Mouse (Mus musculus) lung, adult 2 months (tissue): Measurements from ENCODE around the gene Nod1. TPM values are rescaled to one million over a fixed set of nuclear protein-coding genes. Genes with fewer than 3 reads are reported as not detected.

Source experiments
- DNase-seq: peaks from one replicate; pipeline ENCODE4 v3.0.0; 2022
- H3K4me1 ChIP-seq: fragments of 200-500 bp; 2 replicates; pipeline ENCODE4 v1.6.1; 2011; ENCODE audit warnings: low read length; ENCODE audit not compliant: control insufficient read depth, insufficient read depth
- H3K4me3 ChIP-seq: fragments of 200-500 bp; replicated peaks from 2 replicates; pipeline ENCODE3; 2011; ENCODE audit warnings: low read depth, mild to moderate bottlenecking, control low read depth, low read length; ENCODE audit errors: extremely low read depth
- CTCF ChIP-seq: fragments of 200-500 bp; IDR thresholded peaks from 2 replicates; pipeline ENCODE4 v1.5.1; 2011; ENCODE audit warnings: mild to moderate bottlenecking, low read length, control low read depth; ENCODE audit not compliant: insufficient read depth
- POLR2A ChIP-seq: fragments of 200-500 bp; IDR thresholded peaks from 2 replicates; pipeline ENCODE4 v1.6.1; 2011; ENCODE audit warnings: low read depth, mild to moderate bottlenecking, control low read depth, low read length, borderline replicate concordance; ENCODE audit errors: extremely low read depth
- WGBS: fragments of 180-500 bp; shearing (Covaris S2); methylation state at CpG from one replicate; pipeline ENCODE4 v1.1.7; 2018; 5-methylcytosine and 5-hydroxymethylcytosine counted together
- polyA plus RNA-seq: library from polyadenylated mRNA; depleted of rRNA; stranded (reverse); fragments of >200 nt; gene quantifications from 2 replicates; pipeline ENCODE4 v1.2.3, GENCODE M21; 2012; rRNA removed

Nod1 gene
- 66.0 and 85.2 TPM in 2 replicates for polyA plus RNA-seq

GRCm38 (mm10) chr6:54972111-54972928 lies at the start of gene Nod1:
Gene Nod1 (minus strand): TSS chr6:54972612.
- Histone ChIP-seq H3K4me1 (peaks cover 15% of the 10 kb centered on the region), H3K4me3 (peak within 1 kb of the TSS; percentile 99)
- WGBS, result 1% methylated on average over 53 of the region's 53 CpGs
- TF ChIP-seq POLR2A, result peak; percentile 88
- TF ChIP-seq CTCF, result no peak
- peak; percentile 84 for DNase-seq

GRCm38 (mm10) chr6:55021806-55022205 lies 49.4 kb upstream of the Nod1 start:
- DNase-seq, result no peak
- H3K4me3 ChIP-seq, result no peak overlapping the region
- 85% methylated on average over 7 of the region's 7 CpGs for WGBS
- H3K4me1 ChIP-seq, result no peaks in the 10 kb centered on the region
- TF ChIP-seq POLR2A, result no peak
- TF ChIP-seq CTCF, result no peak

DNA sequence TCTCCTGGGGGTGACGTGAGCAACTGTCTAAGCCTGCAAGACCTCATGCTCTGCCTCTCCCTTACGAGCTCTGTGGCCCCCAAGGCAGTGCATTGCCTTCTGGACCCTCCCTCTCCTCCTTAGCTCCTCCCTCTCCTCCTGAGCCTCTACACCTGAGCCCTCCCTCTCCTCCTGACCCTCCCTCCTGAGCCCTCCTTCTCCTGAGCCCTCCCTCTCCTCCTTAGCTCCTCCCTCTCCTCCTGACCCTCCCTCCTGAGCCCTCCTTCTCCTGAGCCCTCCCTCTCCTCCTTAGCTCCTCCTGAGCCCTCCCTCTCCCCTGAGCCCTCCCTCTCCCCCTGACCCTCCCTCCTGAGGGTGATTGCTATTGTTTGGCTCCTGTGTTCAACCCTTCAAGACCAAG lies 46.0 kb upstream of the Nod1 start:
- 49% methylated on average over 2 of the region's 2 CpGs for WGBS
- no peak overlapping the region for H3K4me3 ChIP-seq

GRCm38 (mm10) chr6:55016710-55017583 lies 44.5 kb upstream of the Nod1 start:
- DNase-seq, result peak; percentile 43
- peak overlapping the region; percentile 25 for H3K4me3 ChIP-seq
- TF ChIP-seq CTCF (peak; percentile 92), POLR2A (no peak)
- WGBS, result 21% methylated on average over 15 of the region's 15 CpGs
- no peaks in the 10 kb centered on the region for H3K4me1 ChIP-seq

More for the DNA sequence above, 46.0 kb upstream of the Nod1 start:
- H3K4me1 ChIP-seq, result no peaks in the 10 kb centered on the region
- TF ChIP-seq POLR2A, result no peak
- no peak for TF ChIP-seq CTCF
- no peak for DNase-seq

DNA sequence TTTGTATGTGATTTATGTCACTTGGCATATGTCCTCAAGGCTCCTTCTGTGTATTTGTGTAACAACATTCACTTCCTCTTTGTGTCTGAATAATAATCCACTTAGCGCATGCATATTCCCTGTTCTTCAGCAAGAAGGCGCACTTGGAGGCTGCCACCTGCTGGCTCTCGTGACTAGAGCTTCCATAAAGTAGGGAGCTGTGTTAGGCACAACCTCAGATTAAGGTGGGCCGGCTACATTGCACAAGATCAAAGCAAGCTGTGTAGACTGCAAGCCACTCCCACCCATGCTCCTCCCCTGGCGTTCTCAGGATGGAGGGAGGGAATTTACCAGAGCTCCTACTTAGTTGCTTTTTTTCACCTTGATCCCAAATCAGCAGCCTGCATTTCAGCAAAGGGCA lies 43.8 kb upstream of the Nod1 start:
- no peak for TF ChIP-seq POLR2A
- TF ChIP-seq CTCF, result peak; percentile 65
- WGBS, result 5% methylated on average over 5 of the region's 5 CpGs
- Histone ChIP-seq H3K4me1 (no peaks in the 10 kb centered on the region), H3K4me3 (no peak overlapping the region)
- DNase-seq, result peak; percentile 52

- Histone ChIP-seq H3K4me3 (no peak overlapping the region), H3K4me1 (no peaks in the 10 kb centered on the region)
- DNase-seq, result no peak
- no peak for TF ChIP-seq POLR2A
- no peak for TF ChIP-seq CTCF
- 93% methylated on average over 3 of the region's 3 CpGs for WGBS
Measured at GRCm38 (mm10) chr6:55014184-55014583, 41.8 kb upstream of the Nod1 start.

DNA sequence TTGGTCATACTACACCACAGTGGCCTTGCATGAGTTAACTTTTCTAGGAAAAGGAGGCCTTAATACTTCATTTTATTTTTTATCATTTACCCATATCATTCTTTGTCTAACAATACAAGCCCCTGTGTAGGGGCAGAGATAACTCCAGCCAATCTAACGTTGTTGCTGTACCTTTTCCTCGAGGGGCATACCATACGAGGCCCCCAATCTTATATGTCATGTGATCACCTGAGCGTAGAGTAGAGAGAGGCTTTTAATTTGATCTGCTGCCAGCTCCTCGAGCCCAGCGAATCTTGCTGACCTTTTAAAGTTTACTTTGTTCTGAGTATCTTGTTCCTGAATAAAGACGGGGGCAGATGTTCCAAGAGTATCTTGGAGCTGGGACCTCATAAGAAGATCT lies 40.1 kb upstream of the Nod1 start:
- Histone ChIP-seq H3K4me1 (no peaks in the 10 kb centered on the region), H3K4me3 (no peak overlapping the region)
- 55% methylated on average over 7 of the region's 7 CpGs for WGBS
- TF ChIP-seq POLR2A, result no peak
- TF ChIP-seq CTCF, result no peak
- DNase-seq, result no peak

DNA sequence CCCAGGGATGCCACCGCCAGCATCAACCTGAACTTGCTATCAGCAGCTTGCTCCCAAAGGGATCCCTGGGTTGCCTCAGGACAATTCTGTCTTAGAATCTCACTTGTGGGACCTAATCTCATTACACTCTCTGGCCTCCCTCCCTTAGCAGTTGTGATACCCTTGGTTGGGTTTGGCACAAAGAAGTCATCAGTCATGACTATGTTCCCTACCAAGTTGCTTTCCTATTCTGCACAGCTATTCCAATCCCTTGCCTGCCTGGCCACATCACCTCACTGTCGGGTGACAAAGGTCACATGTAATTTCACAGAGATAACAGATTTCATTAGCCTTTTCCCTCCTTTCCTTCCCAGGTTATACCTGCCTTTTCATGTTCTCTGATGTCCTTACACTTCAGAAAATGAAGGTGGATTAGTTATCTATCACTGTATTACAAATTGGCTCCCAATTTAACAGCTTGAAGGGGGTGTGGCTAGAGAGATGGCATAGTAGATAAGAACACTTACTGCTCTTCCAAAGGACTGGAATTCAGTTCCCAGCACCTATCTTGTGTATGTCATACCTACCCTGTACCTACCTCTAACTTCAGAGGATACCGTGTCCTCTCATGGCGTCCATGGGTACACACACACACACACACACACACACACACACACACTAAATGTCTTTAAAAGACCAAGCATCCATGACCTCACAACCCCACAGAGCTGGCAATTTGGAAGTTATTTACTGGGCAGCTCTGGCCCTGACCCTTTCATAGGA lies 38.1 kb upstream of the Nod1 start:
- 66% methylated on average over 4 of the region's 4 CpGs for WGBS
- Histone ChIP-seq H3K4me1 (no peaks in the 10 kb centered on the region), H3K4me3 (no peak overlapping the region)
- DNase-seq, result no peak
- TF ChIP-seq POLR2A, result no peak
- TF ChIP-seq CTCF, result no peak
